Mouse (Mus musculus) cerebral cortex, adult 2 months (tissue): ENCODE results near the gene Tomm34.

ENCODE experiments used
- WGBS: fragments of 180-500 bp; shearing (Covaris S2); methylation state at CpG from one replicate; pipeline ENCODE4 v1.1.7; 2018; 5-methylcytosine and 5-hydroxymethylcytosine counted together

Tomm34 gene

DNA sequence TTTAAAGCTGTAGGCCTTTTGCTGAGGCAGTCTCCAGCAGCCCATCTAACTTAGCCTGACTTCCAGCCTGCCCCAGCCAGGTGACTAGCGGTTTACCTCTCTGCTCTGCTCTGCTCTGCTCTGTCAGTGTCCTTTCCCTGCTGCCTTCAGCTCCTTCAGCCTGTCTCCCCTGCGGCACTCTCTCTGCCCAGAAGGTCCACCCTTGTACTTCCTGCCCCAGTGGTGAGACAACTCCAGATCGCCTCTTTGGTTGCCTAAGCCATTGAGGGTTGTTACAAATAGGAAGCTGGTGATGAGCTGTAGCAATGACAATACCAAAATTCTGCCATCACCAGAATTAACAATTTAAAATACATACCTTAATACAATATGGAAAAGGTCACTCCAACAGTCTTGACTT, 60.0 kb downstream of the Tomm34 start:
- WGBS, result 79% methylated on average over 3 of the region's 3 CpGs

DNA sequence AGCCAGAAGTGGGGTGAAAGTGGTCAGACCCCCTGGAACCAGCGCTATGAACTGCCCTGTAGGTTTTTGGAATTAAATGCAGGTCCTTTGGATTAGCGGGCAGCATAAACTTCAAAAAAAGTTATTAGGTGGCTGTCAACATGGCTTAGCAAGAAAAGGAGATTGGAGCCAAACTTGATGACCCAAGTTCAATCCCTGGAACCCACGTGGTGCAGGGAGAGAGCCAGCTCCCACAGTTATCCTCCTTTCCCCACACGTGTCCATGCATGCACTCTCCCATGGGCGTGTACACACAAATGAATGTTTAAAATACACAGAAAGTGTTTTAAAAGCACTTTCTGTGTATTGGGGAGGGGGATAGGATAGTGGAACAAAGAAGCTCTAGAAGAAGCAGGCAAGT, 60.5 kb downstream of the Tomm34 start:
- WGBS, result 72% methylated on average over 5 of the region's 5 CpGs

GRCm38 (mm10) chr2:164009227-164009626, 61.7 kb downstream of the Tomm34 start:
- WGBS, result 48% methylated on average over 6 of the region's 6 CpGs

GRCm38 (mm10) chr2:164007987-164008545, 62.9 kb downstream of the Tomm34 start:
- WGBS, result 21% methylated on average over 2 of the region's 2 CpGs

- WGBS, result 83% methylated on average over 8 of the region's 8 CpGs
Observed at GRCm38 (mm10) chr2:164007547-164007946, 63.4 kb downstream of the Tomm34 start.

DNA sequence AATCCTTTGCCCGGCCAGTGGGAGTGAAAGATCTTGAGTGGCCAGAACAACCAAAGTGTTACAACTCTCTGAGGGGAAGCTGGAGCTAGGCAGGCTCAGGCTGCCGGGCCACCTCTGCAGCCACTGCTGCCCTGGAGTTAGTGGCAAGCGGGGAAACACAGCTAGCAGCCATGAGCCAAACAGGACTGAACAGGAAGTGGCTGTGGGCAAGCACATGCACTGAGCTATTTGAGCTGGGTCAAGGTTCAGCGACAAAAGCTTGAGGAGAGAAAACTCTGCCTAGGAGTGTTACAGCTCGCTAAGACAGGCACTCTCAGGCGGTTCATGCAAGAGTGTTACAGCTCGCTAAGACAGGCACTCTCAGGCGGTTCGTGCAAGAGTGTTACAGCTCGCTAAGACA, 64.0 kb downstream of the Tomm34 start:
- 74% methylated on average over 10 of the region's 10 CpGs for WGBS

DNA sequence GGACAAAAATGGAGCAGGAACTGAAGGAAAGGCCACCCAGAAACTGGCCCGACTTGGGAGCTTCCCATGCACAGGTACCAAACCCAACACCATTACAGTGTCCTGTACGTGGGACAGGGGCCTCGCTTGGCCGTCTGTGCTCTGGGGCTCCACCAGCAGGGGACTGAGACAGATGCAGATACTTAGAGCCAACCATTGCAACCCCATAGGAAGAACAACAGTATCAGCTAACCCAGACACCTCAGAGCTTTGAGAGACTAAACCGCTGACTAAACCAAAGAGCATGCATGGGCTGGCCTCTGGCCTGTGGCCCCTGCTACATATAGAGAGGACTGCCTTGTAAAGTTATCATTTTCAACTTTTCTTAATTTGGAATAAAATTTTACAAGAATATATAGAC, 66.5 kb downstream of the Tomm34 start:
- WGBS, result 69% methylated on average over 5 of the region's 5 CpGs
